Mouse (Mus musculus) MEL (cell line): ENCODE results near the gene Kif26b.

Experiments
- CHD1 ChIP-seq: IDR thresholded peaks from 2 replicates; pipeline ENCODE4 v1.6.1; 2012; ENCODE audit warnings: low read depth, mild to moderate bottlenecking, inconsistent platforms, low read length, improper control_type of control experiment
- CTCF ChIP-seq, 3 experiments: IDR thresholded peaks in 2 of 3; conservative IDR thresholded peaks in 1 of 3; 2 replicates each; pipeline ENCODE4 v1.5.1; 2011 to 2012; ENCODE audit warnings: low read length in 3 of 3, low read depth in 2 of 3, mild to moderate bottlenecking in 2 of 3, improper control_type of control experiment in 1 of 3, inconsistent platforms in 1 of 3, mixed read lengths in 1 of 3, moderate library complexity in 1 of 3; ENCODE audit not compliant: control insufficient read depth in 1 of 3, insufficient read depth in 1 of 3, poor library complexity in 1 of 3, severe bottlenecking in 1 of 3
- EP300 ChIP-seq, 2 experiments: IDR thresholded peaks; 2 replicates each; pipeline ENCODE4 v1.6.1; 2011; ENCODE audit warnings: improper control_type of control experiment in 2 of 2, low read length in 2 of 2, low read depth in 1 of 2, mild to moderate bottlenecking in 1 of 2
- GABPA ChIP-seq: IDR thresholded peaks from 2 replicates; pipeline ENCODE4 v1.6.1; 2012; ENCODE audit warnings: low read depth, mild to moderate bottlenecking, inconsistent platforms, low read length, improper control_type of control experiment, moderate library complexity
- POLR2A ChIP-seq, 2 experiments: IDR thresholded peaks; 2 replicates each; pipeline ENCODE4 v1.6.1; 2011 to 2012; ENCODE audit warnings: low read length in 2 of 2, mild to moderate bottlenecking in 2 of 2, control low read depth in 1 of 2, improper control_type of control experiment in 1 of 2, low read depth in 1 of 2, moderate library complexity in 1 of 2; ENCODE audit not compliant: control insufficient read depth in 1 of 2, insufficient read depth in 1 of 2, poor library complexity in 1 of 2
- POLR2AphosphoS5 ChIP-seq: IDR thresholded peaks from 2 replicates; pipeline ENCODE4 v1.6.1; 2012; ENCODE audit warnings: low read depth, borderline replicate concordance, mild to moderate bottlenecking, inconsistent platforms, low read length, moderate library complexity, mixed read lengths
- RCOR1 ChIP-seq: IDR thresholded peaks from 2 replicates; pipeline ENCODE4 v1.6.1; 2012; ENCODE audit warnings: low read depth, mild to moderate bottlenecking, inconsistent platforms, low read length, improper control_type of control experiment

- TF ChIP-seq POLR2A (IDR thresholded peaks at IDR 0.05; ENCODE audit: control insufficient read depth in 1 of 2, insufficient read depth in 1 of 2, low read depth in 1 of 2, low read length in 2 of 2, poor library complexity in 1 of 2): no peak
- TF ChIP-seq CTCF (IDR thresholded peaks at IDR 0.05 in 2 of 3, conservative IDR thresholded peaks at IDR 0.05 in 1 of 3; ENCODE audit: control insufficient read depth in 1 of 3, insufficient read depth in 1 of 3, low read depth in 2 of 3, low read length in 3 of 3, poor library complexity in 1 of 3, severe bottlenecking in 1 of 3): no peak
- no peak for TF ChIP-seq CHD1
- TF ChIP-seq GABPA: no peak
- TF ChIP-seq RCOR1: no peak
- no peak for TF ChIP-seq EP300 (IDR thresholded peaks at IDR 0.05; ENCODE audit: low read depth in 1 of 2, low read length in 2 of 2)
- TF ChIP-seq POLR2AphosphoS5: no peak
Observed at GRCm38 (mm10) chr1:178736931-178737330, 208.0 kb downstream of the Kif26b start.
